Mouse (Mus musculus) intestine, embryonic 15.5 days (tissue): Measurements from ENCODE around the gene Nbas. TPM values are rescaled to one million over a fixed set of nuclear protein-coding genes. Genes with fewer than 3 reads are reported as not detected.

ENCODE experiments used
- ATAC-seq: fragments of 200-750 bp; cut with Nextera tagmentation; 2 replicates; pipeline ENCODE4 v1.8.0; 2017; ENCODE audit warnings: moderate TSS enrichment, moderate library complexity
- H3K27ac ChIP-seq: fragments of 300-500 bp; sonication (generic); 2 replicates; pipeline ENCODE4 v1.5.1; 2015; ENCODE audit warnings: mild to moderate bottlenecking, inconsistent platforms
- H3K27me3 ChIP-seq: fragments of 300-500 bp; sonication (generic); replicated peaks from 2 replicates; pipeline ENCODE4 v1.6.1; 2015; ENCODE audit warnings: inconsistent platforms
- H3K36me3 ChIP-seq: fragments of 300-500 bp; sonication (generic); 2 replicates; pipeline ENCODE4 v1.6.1; 2015; ENCODE audit warnings: inconsistent platforms
- H3K4me1 ChIP-seq: fragments of 300-500 bp; sonication (generic); replicated peaks from 2 replicates; pipeline ENCODE4 v1.6.1; 2015; ENCODE audit warnings: inconsistent platforms
- H3K4me2 ChIP-seq: fragments of 300-500 bp; sonication (generic); replicated peaks from 2 replicates; pipeline ENCODE4 v1.6.1; 2015; ENCODE audit warnings: mild to moderate bottlenecking, inconsistent platforms
- H3K4me3 ChIP-seq: fragments of 300-500 bp; sonication (generic); replicated peaks from 2 replicates; pipeline ENCODE4 v1.5.1; 2015; ENCODE audit warnings: inconsistent platforms
- H3K9ac ChIP-seq: fragments of 300-500 bp; sonication (generic); 2 replicates; pipeline ENCODE4 v1.6.1; 2015; ENCODE audit warnings: inconsistent platforms
- H3K9me3 ChIP-seq: fragments of 300-500 bp; sonication (generic); 2 replicates; pipeline ENCODE4 v1.6.1; 2016; ENCODE audit warnings: inconsistent platforms
- WGBS: fragments of 180-500 bp; shearing (Covaris S2); methylation state at CpG from one replicate; pipeline ENCODE4 v1.1.7; 2015; 5-methylcytosine and 5-hydroxymethylcytosine counted together
- polyA plus RNA-seq: library from polyadenylated mRNA; unstranded; fragments of >200 nt; fragmentation: Nextera tagmentation; extraction: Ambion mirVana; gene quantifications from 2 replicates; pipeline ENCODE4 v1.2.1, GENCODE M21; 2015

Nbas gene
- polyA plus RNA-seq, 1 experiment from 2014 or later, result 16.4 TPM

DNA sequence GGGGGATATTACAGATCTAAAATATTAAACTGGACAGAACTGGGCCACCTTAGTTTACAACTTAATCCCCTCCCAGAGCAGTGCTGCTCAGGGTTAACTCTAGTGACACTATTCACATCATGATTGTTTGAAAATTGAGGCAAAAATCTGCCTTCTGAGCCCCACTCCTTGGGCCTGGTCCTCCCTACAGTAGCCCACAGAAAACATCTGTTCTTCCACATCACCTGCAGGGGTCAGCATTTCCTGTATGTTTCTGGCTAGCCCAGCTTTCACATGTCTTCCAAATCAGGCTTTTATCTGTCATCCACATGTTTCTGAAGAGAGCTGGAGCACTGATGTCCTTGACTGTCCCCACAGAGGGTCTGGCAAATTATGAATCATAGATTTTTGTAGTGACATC lies 333.5 kb downstream of the Nbas start:
- Histone ChIP-seq H3K27me3 (no peaks in the 10 kb centered on the region), H3K9ac (no peak overlapping the region)
- no peak for ATAC-seq

DNA sequence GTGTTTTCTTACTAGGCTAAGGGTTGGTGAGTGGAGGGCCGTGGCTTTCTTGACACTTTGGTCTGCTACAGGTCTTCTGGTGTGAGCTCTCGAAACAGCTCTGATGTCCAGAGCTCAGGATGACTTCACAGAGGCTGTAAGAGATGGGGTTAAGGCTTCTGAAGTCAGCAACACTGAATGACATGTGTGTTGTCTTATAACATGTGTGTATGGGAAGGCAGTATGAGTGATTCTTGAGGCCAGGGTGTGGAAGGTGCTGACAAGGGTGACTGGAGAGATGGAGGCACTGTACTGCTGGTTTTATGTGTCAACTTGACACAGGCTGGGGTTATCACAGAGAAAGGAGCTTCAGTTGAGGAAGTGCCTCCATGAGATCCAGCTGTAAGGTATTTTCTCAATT lies 338.1 kb downstream of the Nbas start:
- WGBS, result 78% methylated on average over 2 of the region's 2 CpGs

More for the DNA sequence above, 333.5 kb downstream of the Nbas start:
- Histone ChIP-seq H3K27ac (no peak overlapping the region), H3K4me1 (no peaks in the 10 kb centered on the region), H3K36me3 (no peaks in the 10 kb centered on the region), H3K9me3 (no peaks in the 10 kb centered on the region), H3K4me3 (no peak overlapping the region), H3K4me2 (no peak overlapping the region)

DNA sequence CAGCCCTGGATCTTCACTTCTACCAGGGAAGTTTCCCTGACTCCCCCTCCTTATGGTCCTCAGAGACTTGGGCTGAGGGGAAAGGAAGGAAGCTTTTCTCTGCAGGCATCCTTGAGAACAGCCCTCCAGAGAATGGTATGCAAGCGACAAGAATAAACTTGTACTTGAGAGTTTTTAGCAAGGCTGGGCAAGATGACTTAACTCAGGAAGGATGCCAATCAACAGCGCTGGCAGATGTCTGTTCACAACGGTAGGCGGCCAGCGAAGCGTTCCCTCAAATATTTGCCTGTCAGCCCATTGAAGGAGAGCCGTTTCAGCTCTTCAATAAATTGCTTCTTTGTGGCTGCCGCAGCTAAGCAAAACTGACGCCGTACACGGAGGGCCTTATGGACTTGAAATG lies 340.1 kb downstream of the Nbas start:
- Histone ChIP-seq H3K4me3 (no peak overlapping the region), H3K4me2 (no peak overlapping the region), H3K4me1 (no peaks in the 10 kb centered on the region), H3K9me3 (no peaks in the 10 kb centered on the region), H3K27ac (no peak overlapping the region), H3K36me3 (no peaks in the 10 kb centered on the region), H3K27me3 (no peaks in the 10 kb centered on the region), H3K9ac (no peak overlapping the region)
- no peak for ATAC-seq
- WGBS, result 71% methylated on average over 11 of the region's 11 CpGs

More for the DNA sequence above, 338.1 kb downstream of the Nbas start:
- Histone ChIP-seq H3K27me3 (no peaks in the 10 kb centered on the region), H3K4me1 (no peaks in the 10 kb centered on the region), H3K9me3 (no peaks in the 10 kb centered on the region), H3K9ac (no peak overlapping the region), H3K27ac (no peak overlapping the region), H3K36me3 (no peaks in the 10 kb centered on the region), H3K4me3 (no peak overlapping the region), H3K4me2 (no peak overlapping the region)
- no peak for ATAC-seq

GRCm38 (mm10) chr12:13613041-13613440 lies 344.1 kb downstream of the Nbas start:
- H3K36me3 ChIP-seq, result no peaks in the 10 kb centered on the region
- H3K4me3 ChIP-seq, result no peak overlapping the region
- no peak overlapping the region for H3K4me2 ChIP-seq
- H3K27me3 ChIP-seq, result no peaks in the 10 kb centered on the region
- no peak for ATAC-seq
- no peaks in the 10 kb centered on the region for H3K4me1 ChIP-seq
- no peaks in the 10 kb centered on the region for H3K9me3 ChIP-seq
- no peak overlapping the region for H3K9ac ChIP-seq
- WGBS, result 21% methylated on average over 2 of the region's 2 CpGs
- no peak overlapping the region for H3K27ac ChIP-seq

- no peak overlapping the region for H3K9ac ChIP-seq
- no peak overlapping the region for H3K27ac ChIP-seq
- no peaks in the 10 kb centered on the region for H3K9me3 ChIP-seq
- no peaks in the 10 kb centered on the region for H3K36me3 ChIP-seq
- H3K4me1 ChIP-seq, result no peaks in the 10 kb centered on the region
- no peak overlapping the region for H3K4me3 ChIP-seq
- no peak for ATAC-seq
- no peaks in the 10 kb centered on the region for H3K27me3 ChIP-seq
- WGBS, result 84% methylated on average over 7 of the region's 7 CpGs
- no peak overlapping the region for H3K4me2 ChIP-seq
These were observed 346.7 kb downstream of the Nbas start for GRCm38 (mm10) chr12:13615661-13616060.

GRCm38 (mm10) chr12:13622150-13622822 lies 353.4 kb downstream of the Nbas start:
- H3K9ac ChIP-seq, result no peak overlapping the region
- no peak overlapping the region for H3K27ac ChIP-seq
- H3K4me3 ChIP-seq, result no peak overlapping the region
- H3K4me2 ChIP-seq, result no peak overlapping the region
- WGBS, result 78% methylated on average over 15 of the region's 15 CpGs
- H3K27me3 ChIP-seq, result no peaks in the 10 kb centered on the region
- no peaks in the 10 kb centered on the region for H3K4me1 ChIP-seq
- no peak for ATAC-seq
- H3K36me3 ChIP-seq, result no peaks in the 10 kb centered on the region
- H3K9me3 ChIP-seq, result no peaks in the 10 kb centered on the region

- H3K4me2 ChIP-seq, result no peak overlapping the region
- H3K27me3 ChIP-seq, result no peaks in the 10 kb centered on the region
- 66% methylated on average over 12 of the region's 12 CpGs for WGBS
- H3K4me1 ChIP-seq, result no peaks in the 10 kb centered on the region
- no peak overlapping the region for H3K4me3 ChIP-seq
- no peaks in the 10 kb centered on the region for H3K36me3 ChIP-seq
- H3K9ac ChIP-seq, result no peak overlapping the region
- no peaks in the 10 kb centered on the region for H3K9me3 ChIP-seq
- H3K27ac ChIP-seq, result no peak overlapping the region
- ATAC-seq, result no peak
These were observed 358.1 kb downstream of the Nbas start for GRCm38 (mm10) chr12:13626803-13627706.

Other genes with a start within 250 kb of the Nbas start
- 122 and 133 TPM in 2 replicates for gene Ddx1, start 19.9 kb upstream of the Nbas start, polyA plus RNA-seq